Mouse (Mus musculus): ENCODE data around the gene Ptprk.

The Ptprk gene

GRCm38 (mm10) chr10:28278757-28279156 is 204.1 kb downstream of the Ptprk start:
- no peak for DNase-seq (ENCODE audit: low spot score in 2 of 2)

GRCm38 (mm10) chr10:28297531-28297930 is 222.9 kb downstream of the Ptprk start:
- no peak for DNase-seq (ENCODE audit: low spot score in 2 of 2)

GRCm38 (mm10) chr10:28299207-28299606 is 224.6 kb downstream of the Ptprk start:
- DNase-seq (ENCODE audit: low spot score in 2 of 2): no peak

- no peak for DNase-seq (ENCODE audit: low spot score in 2 of 2)
Measured at GRCm38 (mm10) chr10:28303856-28304255, 229.2 kb downstream of the Ptprk start.

GRCm38 (mm10) chr10:28304292-28304875 is 229.8 kb downstream of the Ptprk start:
- no peak for DNase-seq (ENCODE audit: low spot score in 2 of 2)

GRCm38 (mm10) chr10:28306451-28307086 is 231.9 kb downstream of the Ptprk start:
- DNase-seq (ENCODE audit: low spot score in 2 of 2): peak in 1 of 2 experiments; percentile 1

GRCm38 (mm10) chr10:28311369-28311768 is 236.7 kb downstream of the Ptprk start:
- no peak for DNase-seq (ENCODE audit: low spot score in 2 of 2)

- no peak for DNase-seq (ENCODE audit: low spot score in 2 of 2)
Measured at GRCm38 (mm10) chr10:28322995-28323394, 248.4 kb downstream of the Ptprk start.

GRCm38 (mm10) chr10:28335232-28335631 is 260.6 kb downstream of the Ptprk start:
- no peak for DNase-seq (ENCODE audit: low spot score in 2 of 2)

GRCm38 (mm10) chr10:28338536-28338935 is 263.9 kb downstream of the Ptprk start:
- no peak for DNase-seq (ENCODE audit: low spot score in 2 of 2)

GRCm38 (mm10) chr10:28345196-28345681 is 270.6 kb downstream of the Ptprk start:
- no peak for DNase-seq (ENCODE audit: low spot score in 2 of 2)

- DNase-seq (ENCODE audit: low spot score in 2 of 2): no peak
Measured at GRCm38 (mm10) chr10:28365291-28365690, 290.7 kb downstream of the Ptprk start.

- DNase-seq (ENCODE audit: low spot score in 2 of 2): no peak
Measured at GRCm38 (mm10) chr10:28366065-28366677, 291.6 kb downstream of the Ptprk start.

- no peak for DNase-seq (ENCODE audit: low spot score in 2 of 2)
Measured at GRCm38 (mm10) chr10:28369808-28370207, 295.2 kb downstream of the Ptprk start.

GRCm38 (mm10) chr10:28374874-28375273 is 300.3 kb downstream of the Ptprk start:
- DNase-seq (ENCODE audit: low spot score in 2 of 2): no peak

GRCm38 (mm10) chr10:28379752-28380488 is 305.3 kb downstream of the Ptprk start:
- no peak for DNase-seq (ENCODE audit: low spot score in 2 of 2)

- no peak for DNase-seq (ENCODE audit: low spot score in 2 of 2)
Measured at GRCm38 (mm10) chr10:28387563-28388222, 313.1 kb downstream of the Ptprk start.

GRCm38 (mm10) chr10:28391168-28391567 is 316.5 kb downstream of the Ptprk start:
- no peak for DNase-seq (ENCODE audit: low spot score in 2 of 2)

GRCm38 (mm10) chr10:28395610-28396519 is 321.2 kb downstream of the Ptprk start:
- no peak for DNase-seq (ENCODE audit: low spot score in 2 of 2)

GRCm38 (mm10) chr10:28396520-28396915 is 321.9 kb downstream of the Ptprk start:
- no peak for DNase-seq (ENCODE audit: low spot score in 2 of 2)

GRCm38 (mm10) chr10:28401796-28402195 is 327.2 kb downstream of the Ptprk start:
- no peak for DNase-seq (ENCODE audit: low spot score in 2 of 2)

Data from urinary bladder, postnatal 36 days (tissue).